Mouse (Mus musculus) heart, postnatal 0 days (tissue): ENCODE measurements around the gene Pyurf. TPM values are rescaled to one million over a fixed set of nuclear protein-coding genes. Genes with fewer than 3 reads are reported as not detected.

ENCODE experiments used
- ATAC-seq: fragments of 200-750 bp; cut with Nextera tagmentation; 2 replicates; pipeline ENCODE4 v1.8.0; 2017; ENCODE audit warnings: low read depth, moderate number of reproducible peaks, moderate library complexity; ENCODE audit not compliant: insufficient read depth
- DNase-seq: peaks from one replicate; pipeline ENCODE4 v3.0.0-alpha.2; 2016; ENCODE audit warnings: low spot score
- H3K27ac ChIP-seq: fragments of 300-500 bp; sonication (generic); 2 replicates; pipeline ENCODE4 v1.5.1; 2014; ENCODE audit warnings: low read depth, mild to moderate bottlenecking
- H3K27me3 ChIP-seq: fragments of 300-500 bp; sonication (generic); 2 replicates; pipeline ENCODE4 v1.6.1; 2014; ENCODE audit warnings: low read length, mixed read lengths; ENCODE audit not compliant: control insufficient read depth, insufficient read depth
- H3K36me3 ChIP-seq: fragments of 300-500 bp; sonication (generic); replicated peaks from 2 replicates; pipeline ENCODE4 v1.6.1; 2014; ENCODE audit warnings: low read length, mixed read lengths; ENCODE audit not compliant: control insufficient read depth, insufficient read depth
- H3K4me1 ChIP-seq: fragments of 300-500 bp; sonication (generic); 2 replicates; pipeline ENCODE4 v1.6.1; 2014; ENCODE audit warnings: antibody characterized with exemption; ENCODE audit not compliant: control insufficient read depth, insufficient read depth
- H3K4me2 ChIP-seq: fragments of 300-500 bp; sonication (generic); 2 replicates; pipeline ENCODE4 v1.6.1; 2014; ENCODE audit warnings: low read depth, mild to moderate bottlenecking, low read length, moderate library complexity
- H3K4me3 ChIP-seq: fragments of 300-500 bp; sonication (generic); 2 replicates; pipeline ENCODE4 v1.5.1; 2014; ENCODE audit warnings: low read depth, low read length
- H3K9ac ChIP-seq: fragments of 300-500 bp; sonication (generic); replicated peaks from 2 replicates; pipeline ENCODE4 v1.6.1; 2014; ENCODE audit warnings: low read depth, low read length, mixed read lengths
- H3K9me3 ChIP-seq: fragments of 300-500 bp; sonication (generic); replicated peaks from 2 replicates; pipeline ENCODE4 v1.6.1; 2016; ENCODE audit warnings: low read length; ENCODE audit not compliant: control insufficient read depth
- CTCF ChIP-seq: IDR thresholded peaks from 2 replicates; pipeline ENCODE4 v1.5.1; 2016; ENCODE audit warnings: antibody characterized with exemption, control low read depth, low read depth
- EP300 ChIP-seq: IDR thresholded peaks from 2 replicates; pipeline ENCODE4 v1.6.1; 2016; ENCODE audit warnings: antibody characterized with exemption, low read depth
- WGBS: fragments of 180-500 bp; shearing (Covaris S2); extraction: QIAGEN DNeasy Blood & Tissue Kit; methylation state at CpG from one replicate; pipeline ENCODE4 v1.1.7; 2014; 5-methylcytosine and 5-hydroxymethylcytosine counted together
- polyA plus RNA-seq: library from polyadenylated mRNA; unstranded; fragments of >200 nt; fragmentation: Nextera tagmentation; extraction: Ambion mirVana; gene quantifications from 2 replicates; pipeline ENCODE4 v1.2.1, GENCODE M21; 2015
- total RNA-seq: library from RNA; depleted of rRNA; stranded (reverse); fragments of >200 nt; gene quantifications from 2 replicates; pipeline ENCODE4 v1.2.3, GENCODE M21; 2014; ENCODE audit warnings: low replicate concordance; rRNA removed

The Pyurf gene
- total and polyA plus RNA-seq, 2 experiments from 2014 or later: 34.5 to 44.3 TPM

DNA sequence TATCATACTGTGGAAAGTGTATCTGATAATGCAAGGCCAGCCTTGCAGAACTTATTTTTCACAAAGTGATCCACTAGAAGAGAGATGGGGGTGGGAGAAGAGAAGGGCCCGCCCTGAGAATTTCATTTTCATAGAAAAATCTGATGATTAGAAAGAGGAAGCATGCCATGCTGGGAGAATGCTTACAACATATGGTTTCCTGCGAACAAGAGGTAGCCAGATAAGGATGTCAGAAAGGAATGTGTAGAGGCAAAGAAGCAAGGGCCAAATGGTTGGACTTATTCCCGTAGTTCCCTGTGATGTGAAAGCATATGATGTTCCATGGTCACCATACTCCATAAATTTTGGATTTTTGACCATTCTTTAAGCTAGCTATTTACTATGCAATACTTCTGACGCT lies 30.6 kb downstream of the Pyurf start:
- DNase-seq (no peak), ATAC-seq (no peak)
- Histone ChIP-seq H3K9ac (no peak overlapping the region), H3K9me3 (no peaks in the 10 kb centered on the region), H3K36me3 (no peaks in the 10 kb centered on the region), H3K27me3 (no peaks in the 10 kb centered on the region), H3K4me3 (no peak overlapping the region), H3K4me1 (0 out of 2 replicates have a peak, but pooled peaks cover 5% of the 10 kb centered on the region), H3K4me2 (no peak overlapping the region), H3K27ac (no peak overlapping the region)
- WGBS: 36% methylated on average over 4 of the region's 4 CpGs
- TF ChIP-seq EP300: no peak
- no peak for TF ChIP-seq CTCF

- H3K36me3 ChIP-seq: no peaks in the 10 kb centered on the region
- H3K27me3 ChIP-seq: no peaks in the 10 kb centered on the region
- no peak overlapping the region for H3K27ac ChIP-seq
- WGBS: 68% methylated on average over 1 of the region's 1 CpGs
- no peaks in the 10 kb centered on the region for H3K4me1 ChIP-seq
- H3K4me2 ChIP-seq: no peak overlapping the region
- no peaks in the 10 kb centered on the region for H3K9me3 ChIP-seq
- no peak overlapping the region for H3K9ac ChIP-seq
- no peak for DNase-seq
- H3K4me3 ChIP-seq: no peak overlapping the region
- TF ChIP-seq CTCF (no peak), EP300 (no peak)
- no peak for ATAC-seq
Observed at GRCm38 (mm10) chr6:57647256-57647655, 44.6 kb downstream of the Pyurf start.

- no peaks in the 10 kb centered on the region for H3K9me3 ChIP-seq
- H3K9ac ChIP-seq: no peak overlapping the region
- no peaks in the 10 kb centered on the region for H3K27me3 ChIP-seq
- H3K4me1 ChIP-seq: no peaks in the 10 kb centered on the region
- ATAC-seq (peak; percentile 41; the same call in 1 of the 2 replicates), DNase-seq (peak; percentile 17)
- no peak overlapping the region for H3K27ac ChIP-seq
- no peaks in the 10 kb centered on the region for H3K36me3 ChIP-seq
- 16% methylated on average over 4 of the region's 4 CpGs for WGBS
- no peak overlapping the region for H3K4me2 ChIP-seq
- H3K4me3 ChIP-seq: no peak overlapping the region
- TF ChIP-seq EP300: no peak
- TF ChIP-seq CTCF: no peak
Observed at GRCm38 (mm10) chr6:57641789-57642188, 50.1 kb downstream of the Pyurf start.

- no peaks in the 10 kb centered on the region for H3K27me3 ChIP-seq
- TF ChIP-seq EP300 (no peak), CTCF (no peak)
- no peak overlapping the region for H3K4me3 ChIP-seq
- ATAC-seq (no peak), DNase-seq (no peak)
- no peak overlapping the region for H3K9ac ChIP-seq
- no peaks in the 10 kb centered on the region for H3K9me3 ChIP-seq
- no peaks in the 10 kb centered on the region for H3K4me1 ChIP-seq
- H3K4me2 ChIP-seq: no peak overlapping the region
- no peaks in the 10 kb centered on the region for H3K36me3 ChIP-seq
- no peak overlapping the region for H3K27ac ChIP-seq
- 69% methylated on average over 1 of the region's 1 CpGs for WGBS
Observed at GRCm38 (mm10) chr6:57639531-57639930, 52.3 kb downstream of the Pyurf start.

Other genes starting within 250 kb of the Pyurf start
- gene Ppm1k, start 156.6 kb downstream of the Pyurf start, total RNA-seq: 33.7 and 35.8 TPM in 2 replicates
- 10.9 and 11.3 TPM in 2 replicates for gene Ppm1k, start 156.6 kb downstream of the Pyurf start, polyA plus RNA-seq
- 10.8 and 11.8 TPM in 2 replicates for gene Herc6, start 111.1 kb downstream of the Pyurf start, total RNA-seq
- 2.7 and 3.7 TPM in 2 replicates for gene Herc6, start 111.1 kb downstream of the Pyurf start, polyA plus RNA-seq
- 15.0 and 26.9 TPM in 2 replicates for gene Lancl2, start 10.5 kb upstream of the Pyurf start, total RNA-seq
- 10.7 and 12.1 TPM in 2 replicates for gene Lancl2, start 10.5 kb upstream of the Pyurf start, polyA plus RNA-seq
- gene Vopp1, start 133.1 kb upstream of the Pyurf start, total RNA-seq: 20.3 and 21.8 TPM in 2 replicates
- gene Vopp1, start 133.1 kb upstream of the Pyurf start, polyA plus RNA-seq: 16.2 and 17.6 TPM in 2 replicates
- gene Vmn1r21, start 158.3 kb upstream of the Pyurf start, total RNA-seq: not detected in 2 replicates
- gene Vmn1r21, start 158.3 kb upstream of the Pyurf start, polyA plus RNA-seq: not detected in 2 replicates
- not detected in 2 replicates for gene Vmn1r22, start 215.9 kb upstream of the Pyurf start, total RNA-seq
- gene Vmn1r22, start 215.9 kb upstream of the Pyurf start, polyA plus RNA-seq: not detected in 2 replicates
- gene Vmn1r23, start 234.8 kb upstream of the Pyurf start, total RNA-seq: not detected in 2 replicates
- gene Vmn1r23, start 234.8 kb upstream of the Pyurf start, polyA plus RNA-seq: not detected in 2 replicates